Mouse (Mus musculus) adrenal gland, postnatal 10 days (tissue): ENCODE measurements around the gene Mgat3. TPM values are rescaled to one million over a fixed set of nuclear protein-coding genes. Genes with fewer than 3 reads are reported as not detected.

Source experiments
- DNase-seq: peaks from one replicate; pipeline ENCODE4 v3.0.0; 2021; ENCODE audit warnings: mixed read lengths
- total RNA-seq, 2 experiments: library from RNA; stranded (reverse); gene quantifications; 2 replicates each; pipeline ENCODE4 v1.2.3; 2021

Gene Mgat3
- total RNA-seq, 2 experiments from 2014 or later = 6.0 to 8.0 TPM

GRCm38 (mm10) chr15:80260677-80261076, 87.2 kb downstream of the Mgat3 start:
- DNase-seq = peak; percentile 94

GRCm38 (mm10) chr15:80261100-80261499, 87.6 kb downstream of the Mgat3 start:
- no peak for DNase-seq

- DNase-seq = peak; percentile 91
Observed at GRCm38 (mm10) chr15:80263610-80264575, 90.4 kb downstream of the Mgat3 start, which contains the start of gene Rps19bp1. TSS of gene Rps19bp1 (minus strand) at chr15:80264315.

Other genes with a start within 250 kb of the Mgat3 start
- 10 to 100 TPM in 1 of 2 experiments, 1 to 10 TPM in 1; 8.1 to 11.1 TPM for gene Cbx7, start 202.6 kb upstream of the Mgat3 start, total RNA-seq
- 10 to 100 TPM; 37.8 to 46.7 TPM for gene Pdgfb, start 158.7 kb upstream of the Mgat3 start, total RNA-seq
- gene Syngr1, start 82.4 kb upstream of the Mgat3 start, total RNA-seq = 10 to 100 TPM; 30.2 to 35.0 TPM
- 100 to 1,000 TPM; 672 to 709 TPM for gene Rpl3, start 81.9 kb upstream of the Mgat3 start, total RNA-seq
- 10 to 100 TPM; 16.3 to 28.9 TPM for gene Tab1, start 40.6 kb upstream of the Mgat3 start, total RNA-seq
- gene Mief1, start 60.3 kb downstream of the Mgat3 start, total RNA-seq = 10 to 100 TPM; 42.8 to 46.6 TPM
- gene AC140267.1, start 62.1 kb downstream of the Mgat3 start, total RNA-seq = 10 to 100 TPM in 1 of 2 experiments, 1 to 10 TPM in 1; 6.9 to 19.1 TPM
- gene Atf4, start 81.5 kb downstream of the Mgat3 start, total RNA-seq = 100 to 1,000 TPM; 121 to 199 TPM
- gene Rps19bp1, start 90.6 kb downstream of the Mgat3 start, total RNA-seq = 10 to 100 TPM; 33.0 to 37.6 TPM
- 1 to 10 TPM in 1 of 2 experiments, under 1 TPM in 1; 0.27 to 1.1 TPM for gene Cacna1i, start 113.5 kb downstream of the Mgat3 start, total RNA-seq